Mouse (Mus musculus) granulocyte monocyte progenitor cell, adult 5-6 weeks (primary cell): ENCODE results near the gene Krt12. TPM values are rescaled to one million over a fixed set of nuclear protein-coding genes. Genes with fewer than 3 reads are reported as not detected.

ENCODE experiments used
- ATAC-seq: replicated peaks from 2 replicates; pipeline ENCODE4 v1.8.0; 2016; ENCODE audit warnings: mild to moderate bottlenecking, moderate TSS enrichment, inconsistent platforms; ENCODE audit not compliant: poor library complexity, severe bottlenecking
- total RNA-seq, 2 experiments: library from RNA; stranded (forward) in 1 of 2; stranded (reverse) in 1 of 2; fragments of 200-712, 200-1000 nt in 1 of 2; fragments of >200 nt in 1 of 2; fragmentation: Nextera tagmentation in 1 of 2; gene quantifications; 2 replicates each; pipeline ENCODE4 v1.2.3; 2014 to 2017

Gene Krt12
- total RNA-seq (2014; fragmentation: Nextera tagmentation) (not detected in 2 replicates), total RNA-seq (2017) (not detected in 2 replicates)

DNA sequence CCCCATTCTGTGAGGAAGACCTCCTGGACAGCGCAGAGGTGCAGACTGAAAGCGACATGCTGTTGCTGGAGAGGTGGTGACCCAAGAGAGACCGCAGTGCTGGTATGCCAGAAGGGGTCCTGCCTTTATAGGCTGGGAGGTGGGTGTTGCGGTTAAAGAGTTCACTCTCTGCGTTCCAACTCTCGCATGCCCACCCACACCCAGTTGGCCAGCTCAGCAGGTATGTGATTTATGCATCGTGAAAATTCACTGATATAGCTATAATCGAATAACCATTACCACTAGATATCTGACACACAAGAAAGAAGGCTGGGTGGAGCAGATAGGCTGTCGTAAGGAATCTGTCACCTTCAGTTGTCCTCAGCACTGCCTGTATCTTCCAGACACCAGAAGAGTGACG is at the start of gene Krt12:
Gene Krt12 (minus strand): TSS at position 101 of the 400 bp plus-strand sequence.
- no peak for ATAC-seq

- no peak for ATAC-seq
Observed at GRCm38 (mm10) chr11:99469228-99469627, 47.2 kb upstream of the Krt12 start.

- ATAC-seq: no peak
Observed at GRCm38 (mm10) chr11:99468566-99468965, 46.5 kb upstream of the Krt12 start.

DNA sequence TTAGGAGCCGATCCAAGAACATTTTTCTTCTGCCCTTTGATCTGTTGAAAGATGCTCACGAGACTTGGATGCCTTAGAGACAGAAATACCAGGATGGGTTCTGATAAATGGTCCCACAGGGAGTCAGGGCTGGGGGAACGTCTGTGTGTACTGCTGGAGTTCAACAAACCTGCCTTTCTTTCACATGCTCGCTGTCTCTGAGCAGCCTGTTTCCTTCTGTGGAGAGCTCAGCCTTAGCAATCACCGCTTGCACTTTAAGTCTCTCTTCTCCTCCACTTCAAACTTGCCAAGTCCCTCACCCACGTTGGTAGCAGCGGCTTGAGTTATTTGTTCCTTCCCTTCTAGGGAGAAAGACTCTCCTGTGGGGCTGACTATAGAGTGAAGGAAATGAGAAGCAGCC is 44.3 kb upstream of the Krt12 start:
- no peak for ATAC-seq

- ATAC-seq: peak; percentile 61; the same call in 1 of the 2 replicates
Observed at GRCm38 (mm10) chr11:99464836-99465235, 42.8 kb upstream of the Krt12 start.

DNA sequence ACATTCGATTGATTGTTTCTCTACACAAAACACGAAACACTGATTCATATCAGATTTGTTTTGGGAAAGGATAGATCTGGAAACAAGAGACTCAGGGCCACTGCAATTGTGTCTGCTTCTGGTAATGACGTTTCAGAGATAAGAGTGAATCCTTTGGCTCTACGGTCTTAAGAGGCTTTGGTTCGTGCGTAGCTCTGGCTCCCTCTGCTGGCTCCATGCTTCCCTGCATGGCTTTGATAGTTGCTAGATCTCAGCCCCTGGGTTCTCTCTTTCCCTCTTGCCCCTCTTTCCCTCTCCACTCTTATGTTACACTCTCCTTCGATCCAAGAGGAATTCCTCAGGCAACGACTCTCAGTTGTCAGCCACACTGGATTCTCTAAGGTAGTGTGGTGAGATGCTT is 41.1 kb upstream of the Krt12 start:
- peak; percentile 80 for ATAC-seq

GRCm38 (mm10) chr11:99461736-99462135 is 39.7 kb upstream of the Krt12 start:
- ATAC-seq: no peak

DNA sequence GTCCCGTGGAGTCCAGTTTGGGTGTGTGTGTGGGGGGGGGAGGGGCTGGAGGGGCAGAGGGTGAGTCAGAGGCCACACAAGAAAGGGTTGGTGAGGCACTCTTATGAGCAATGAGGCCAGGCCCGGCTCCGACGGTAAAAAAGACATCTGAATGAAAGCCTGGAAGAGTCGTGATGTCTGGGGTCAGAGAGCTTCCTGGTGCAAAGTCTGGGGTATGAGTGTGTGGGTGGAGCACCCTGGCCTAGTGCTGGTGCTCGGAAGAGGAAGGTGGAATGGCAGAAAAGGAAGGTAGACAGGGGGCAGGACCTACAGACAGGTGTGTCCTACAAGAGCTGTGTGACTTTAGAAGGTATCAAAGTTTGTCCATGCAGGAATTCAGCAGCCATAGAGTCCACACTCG is 36.8 kb upstream of the Krt12 start:
- ATAC-seq: no peak

GRCm38 (mm10) chr11:99454759-99455158 is 32.7 kb upstream of the Krt12 start:
- no peak for ATAC-seq

- no peak for ATAC-seq
Observed at GRCm38 (mm10) chr11:99454044-99454443, 32.0 kb upstream of the Krt12 start.

DNA sequence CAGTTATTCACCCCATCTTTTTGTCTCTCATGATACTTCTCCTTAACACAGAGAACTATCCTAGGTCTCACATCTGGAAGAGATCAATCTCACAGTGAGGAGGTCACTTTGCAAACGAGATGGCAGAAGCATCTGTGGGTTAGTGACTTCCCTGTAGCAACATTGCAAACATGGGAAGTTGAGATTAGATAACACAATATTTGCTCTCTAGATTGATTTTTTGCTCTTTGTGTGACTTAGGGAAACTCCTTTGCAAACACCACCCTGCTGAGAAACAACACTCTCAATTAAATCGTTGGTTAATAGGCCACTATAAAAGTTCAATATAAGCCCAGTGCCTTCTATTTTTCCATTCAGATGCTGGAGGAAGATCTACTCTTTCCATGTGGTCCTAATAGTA is 26.7 kb upstream of the Krt12 start:
- no peak for ATAC-seq

- no peak for ATAC-seq
Observed at GRCm38 (mm10) chr11:99441220-99441619, 19.2 kb upstream of the Krt12 start.

DNA sequence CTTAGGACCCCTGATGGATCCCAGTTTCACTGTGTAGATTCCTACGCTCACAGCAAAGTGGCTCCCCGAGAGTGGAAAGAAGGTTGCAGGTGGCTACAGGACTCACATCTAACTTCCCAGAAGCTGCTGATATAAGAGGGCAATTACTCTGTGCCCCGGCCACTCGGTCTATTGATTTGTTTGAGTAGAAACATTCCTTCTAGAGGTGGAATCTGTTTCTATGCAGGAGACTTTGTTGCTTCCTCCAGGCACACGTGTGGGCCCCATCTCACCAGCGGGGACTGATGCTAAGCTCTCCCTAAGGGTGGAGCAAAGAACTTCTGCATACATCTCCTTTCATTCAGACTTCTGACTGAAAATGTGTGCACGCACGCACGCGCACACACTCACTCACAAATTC is 17.4 kb upstream of the Krt12 start:
- no peak for ATAC-seq

DNA sequence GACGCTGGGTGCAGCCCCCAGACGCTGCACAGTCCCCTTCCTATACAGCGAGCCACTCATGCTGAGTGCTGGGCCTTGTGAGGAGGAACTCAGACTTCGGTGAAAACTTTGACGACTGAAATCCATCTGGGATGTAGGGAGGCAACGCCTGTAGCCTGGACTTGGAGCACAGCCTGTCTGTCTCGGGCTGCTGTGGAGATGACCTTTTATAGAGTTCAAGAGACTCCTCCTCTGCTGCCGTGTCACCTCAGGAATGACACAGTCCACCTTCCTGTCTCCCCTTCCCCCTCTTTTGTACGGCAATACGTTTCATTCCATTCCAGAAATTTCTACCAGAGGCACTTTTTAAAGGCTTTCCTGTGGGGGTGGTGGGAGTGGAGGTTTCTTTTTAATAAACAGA is 15.9 kb upstream of the Krt12 start, which contains the start of gene Krt20:
Gene Krt20 (minus strand): TSS at position 179 of the 400 bp plus-strand sequence.
- no peak for ATAC-seq

- no peak for ATAC-seq
Observed at GRCm38 (mm10) chr11:99436625-99437024, 14.6 kb upstream of the Krt12 start.

GRCm38 (mm10) chr11:99430670-99431069 is 8.6 kb upstream of the Krt12 start:
- ATAC-seq: no peak

GRCm38 (mm10) chr11:99420586-99420985 is 1.5 kb downstream of the Krt12 start:
- ATAC-seq: no peak

GRCm38 (mm10) chr11:99417819-99418218 is 4.2 kb downstream of the Krt12 start:
- ATAC-seq: no peak

DNA sequence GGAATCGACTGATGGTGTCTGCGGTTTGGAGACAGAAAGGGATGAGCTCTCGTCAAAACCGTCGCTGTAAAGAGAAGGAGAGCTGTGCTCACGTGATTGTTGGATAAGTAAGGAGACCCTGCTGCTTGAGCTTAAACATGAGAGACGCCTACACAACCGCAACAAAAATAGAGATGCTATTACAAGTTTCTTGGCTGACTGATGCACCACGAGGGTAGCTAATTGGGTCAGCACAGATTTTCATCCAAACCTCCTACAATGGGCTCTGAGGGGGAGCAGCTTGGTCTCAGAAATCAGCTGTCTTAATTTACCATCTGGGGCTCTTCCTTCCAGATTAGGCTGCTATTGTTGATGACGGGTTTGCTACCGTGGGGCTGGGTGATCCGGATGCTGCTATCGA is 5.2 kb downstream of the Krt12 start:
- no peak for ATAC-seq

GRCm38 (mm10) chr11:99414463-99415147 is 7.5 kb downstream of the Krt12 start:
- no peak for ATAC-seq

- no peak for ATAC-seq
Observed at GRCm38 (mm10) chr11:99413247-99413646, 8.8 kb downstream of the Krt12 start.

DNA sequence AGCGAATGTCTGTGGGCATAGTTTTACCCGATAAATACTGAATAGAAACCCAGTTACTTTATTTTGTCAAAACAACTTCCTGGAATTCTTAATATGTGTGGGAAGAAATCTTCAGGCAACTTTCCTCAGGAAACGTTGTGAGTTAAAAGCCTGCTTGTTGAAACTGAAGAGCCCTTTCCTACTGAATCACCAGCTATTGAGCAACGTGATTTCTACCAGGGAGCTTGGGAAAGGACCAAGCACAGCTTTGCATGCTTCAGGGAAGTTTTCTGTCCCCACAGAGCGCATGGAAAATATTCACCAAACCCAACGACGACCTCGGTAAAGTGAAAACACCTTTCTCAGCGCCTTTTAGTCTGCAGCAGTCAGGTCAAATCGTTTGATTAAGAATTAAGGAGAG is 15.9 kb downstream of the Krt12 start:
- no peak for ATAC-seq
